Mouse (Mus musculus): Measurements from ENCODE around the gene Rpl21. TPM values are rescaled to one million over a fixed set of nuclear protein-coding genes. Genes with fewer than 3 reads are reported as not detected.
A peak's percentile ranks its signal among the peaks of the same experiment; 100 is the strongest.
"Not testable (repeated sequence)": the region's sequence is repeated elsewhere in the genome, so short reads cannot be mapped to it uniquely, and the experiment has no call there.

Rpl21 gene
- polyA plus RNA-seq, 1 experiment from 2014 or later: 279 TPM

DNA sequence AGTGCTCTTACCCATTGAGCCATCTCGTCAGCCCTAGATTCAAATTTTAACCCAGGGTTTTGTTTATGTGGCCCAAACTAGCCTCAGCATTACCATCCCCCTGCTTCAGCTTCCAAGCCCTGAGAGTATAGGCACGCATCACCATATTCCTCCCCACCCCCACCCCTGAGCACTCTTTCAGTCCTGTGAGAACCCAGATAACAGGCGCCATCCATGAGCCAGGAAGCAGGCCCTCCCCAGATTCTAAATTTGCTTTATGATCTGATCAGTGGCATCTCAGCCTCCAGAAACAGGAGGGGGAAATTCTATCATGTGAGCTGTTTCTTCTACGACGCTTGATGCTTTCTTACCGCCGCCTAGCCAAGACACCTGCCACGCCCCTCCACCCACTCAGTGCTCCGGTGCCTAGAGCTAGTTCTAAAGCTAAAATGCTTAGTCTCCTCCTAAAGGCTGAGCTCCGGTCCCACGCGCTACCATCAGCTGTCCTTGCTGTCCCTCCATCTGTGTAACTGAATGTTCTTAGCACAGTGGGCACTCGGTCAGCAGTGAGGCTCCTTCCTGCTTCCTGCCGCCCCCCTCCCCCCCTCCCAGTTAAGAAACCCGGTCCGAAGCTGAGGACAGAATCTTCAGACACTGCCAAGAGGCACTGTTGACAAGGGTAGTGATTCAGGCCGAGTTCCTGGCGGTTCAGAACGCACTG lies 34.7 kb downstream of the Rpl21 start:
- Histone ChIP-seq H3K27me3 (ENCODE audit: control insufficient read depth, insufficient read depth, low read length) (no peaks in the 10 kb centered on the region), H3K4me2 (ENCODE audit: low read depth, low read length) (peak overlapping the region; percentile 57), H3K27ac (ENCODE audit: low read length) (peak overlapping the region; percentile 57), H3K9ac (ENCODE audit: low read length) (peak overlapping the region; percentile 55; the same call in 1 of the 2 replicates), H3K36me3 (ENCODE audit: control insufficient read depth, insufficient read depth) (no peaks in the 10 kb centered on the region), H3K4me1 (ENCODE audit: control insufficient read depth, insufficient read depth, low read length) (peaks cover 7% of the 10 kb centered on the region; the same call in 1 of the 2 replicates), H3K9me3 (replicated peaks; ENCODE audit: control insufficient read depth, low read length) (0 out of 2 replicates have a peak, but pooled peaks cover 5% of the 10 kb centered on the region), H3K4me3 (ENCODE audit: low read length) (peak overlapping the region; percentile 41)
- WGBS: 4% methylated on average over 19 of the region's 19 CpGs
- peak; percentile 39 for ATAC-seq (replicated peaks; ENCODE audit: extremely low read depth, insufficient read depth, low FRiP score)

DNA sequence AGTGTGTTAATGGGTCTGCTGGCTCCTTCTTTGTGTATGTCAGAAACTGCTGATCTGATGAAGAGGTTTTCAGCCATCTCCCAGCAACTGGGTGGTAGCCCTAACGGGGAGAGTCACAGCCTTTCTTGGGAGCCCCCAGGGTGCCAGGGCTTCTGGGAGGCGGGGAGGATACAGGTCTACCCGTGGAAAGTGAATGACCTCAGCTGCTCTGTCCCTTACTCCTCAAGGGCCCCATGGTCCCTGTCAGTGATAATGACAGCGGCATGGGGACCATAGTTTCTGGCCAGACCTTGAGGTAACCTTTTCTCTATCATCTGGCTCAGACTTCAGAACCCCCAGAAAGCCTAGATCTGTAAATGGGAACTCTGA lies 35.2 kb downstream of the Rpl21 start:
- H3K36me3 ChIP-seq (ENCODE audit: control insufficient read depth, insufficient read depth): no peaks in the 10 kb centered on the region
- H3K4me2 ChIP-seq (ENCODE audit: low read depth, low read length): peak overlapping the region; percentile 57
- peaks cover 7% of the 10 kb centered on the region; the same call in 1 of the 2 replicates for H3K4me1 ChIP-seq (ENCODE audit: control insufficient read depth, insufficient read depth, low read length)
- H3K4me3 ChIP-seq (ENCODE audit: low read length): no peak overlapping the region
- WGBS: 9% methylated on average over 4 of the region's 4 CpGs
- peak overlapping the region; percentile 57 for H3K27ac ChIP-seq (ENCODE audit: low read length)
- H3K9me3 ChIP-seq (replicated peaks; ENCODE audit: control insufficient read depth, low read length): 0 out of 2 replicates have a peak, but pooled peaks cover 5% of the 10 kb centered on the region
- no peaks in the 10 kb centered on the region for H3K27me3 ChIP-seq (ENCODE audit: control insufficient read depth, insufficient read depth, low read length)
- no peak overlapping the region for H3K9ac ChIP-seq (ENCODE audit: low read length)
- ATAC-seq (replicated peaks; ENCODE audit: extremely low read depth, insufficient read depth, low FRiP score): 0 out of 2 replicates have a peak, but pooled peaks have one; percentile 8

GRCm38 (mm10) chr5:146872981-146873631 lies 40.4 kb downstream of the Rpl21 start:
- 68% methylated on average over 5 of the region's 5 CpGs for WGBS
- Histone ChIP-seq H3K4me2 (ENCODE audit: low read depth, low read length) (no peak overlapping the region), H3K9me3 (replicated peaks; ENCODE audit: control insufficient read depth, low read length) (peaks cover 9% of the 10 kb centered on the region; the same call in 1 of the 2 replicates), H3K4me3 (ENCODE audit: low read length) (no peak overlapping the region), H3K27ac (ENCODE audit: low read length) (no peak overlapping the region), H3K4me1 (ENCODE audit: control insufficient read depth, insufficient read depth, low read length) (no peaks in the 10 kb centered on the region), H3K9ac (ENCODE audit: low read length) (no peak overlapping the region), H3K27me3 (ENCODE audit: control insufficient read depth, insufficient read depth, low read length) (no peaks in the 10 kb centered on the region), H3K36me3 (ENCODE audit: control insufficient read depth, insufficient read depth) (no peaks in the 10 kb centered on the region)
- ATAC-seq (replicated peaks; ENCODE audit: extremely low read depth, insufficient read depth, low FRiP score): no peak

DNA sequence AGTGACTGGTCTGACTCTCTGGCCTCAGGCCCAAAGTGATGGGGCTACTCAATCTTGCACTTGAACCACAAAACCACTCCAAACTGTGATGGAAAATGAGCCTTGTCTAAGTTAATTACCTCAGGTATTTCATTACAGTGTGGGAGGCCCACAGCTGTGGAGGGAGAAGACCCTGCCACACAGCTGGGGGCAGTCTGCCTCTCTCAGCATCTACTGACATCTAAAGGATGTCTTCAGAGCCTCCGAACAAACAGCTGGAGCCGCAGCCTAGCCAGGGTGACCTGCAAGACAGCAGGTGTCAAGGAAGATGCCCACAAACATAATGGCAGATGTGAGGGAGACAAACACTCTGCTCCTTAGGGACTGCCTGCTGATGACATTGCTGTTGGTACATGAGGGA lies 43.3 kb downstream of the Rpl21 start:
- Histone ChIP-seq H3K27me3 (ENCODE audit: control insufficient read depth, insufficient read depth, low read length) (no peaks in the 10 kb centered on the region), H3K9me3 (replicated peaks; ENCODE audit: control insufficient read depth, low read length) (peaks cover 4% of the 10 kb centered on the region; the same call in 1 of the 2 replicates), H3K27ac (ENCODE audit: low read length) (no peak overlapping the region), H3K4me2 (ENCODE audit: low read depth, low read length) (no peak overlapping the region), H3K9ac (ENCODE audit: low read length) (no peak overlapping the region), H3K4me1 (ENCODE audit: control insufficient read depth, insufficient read depth, low read length) (no peaks in the 10 kb centered on the region), H3K36me3 (ENCODE audit: control insufficient read depth, insufficient read depth) (no peaks in the 10 kb centered on the region), H3K4me3 (ENCODE audit: low read length) (no peak overlapping the region)
- no peak for ATAC-seq (replicated peaks; ENCODE audit: extremely low read depth, insufficient read depth, low FRiP score)
- WGBS: 67% methylated on average over 2 of the region's 2 CpGs

GRCm38 (mm10) chr5:146877882-146878281 lies 45.2 kb downstream of the Rpl21 start:
- H3K9ac ChIP-seq (ENCODE audit: low read length); H3K4me2 ChIP-seq (ENCODE audit: low read depth, low read length); H3K27ac ChIP-seq (ENCODE audit: low read length); ATAC-seq (replicated peaks; ENCODE audit: extremely low read depth, insufficient read depth, low FRiP score); H3K36me3 ChIP-seq (ENCODE audit: control insufficient read depth, insufficient read depth); H3K27me3 ChIP-seq (ENCODE audit: control insufficient read depth, insufficient read depth, low read length); H3K4me3 ChIP-seq (ENCODE audit: low read length); H3K9me3 ChIP-seq (replicated peaks; ENCODE audit: control insufficient read depth, low read length); H3K4me1 ChIP-seq (ENCODE audit: control insufficient read depth, insufficient read depth, low read length): not testable (repeated sequence)
- WGBS: 71% methylated on average over 4 of the region's 6 CpGs

GRCm38 (mm10) chr5:146882261-146882660 lies 49.6 kb downstream of the Rpl21 start:
- WGBS: 68% methylated on average over 6 of the region's 6 CpGs
- H3K36me3 ChIP-seq (ENCODE audit: control insufficient read depth, insufficient read depth): no peaks in the 10 kb centered on the region
- no peak for ATAC-seq (replicated peaks; ENCODE audit: extremely low read depth, insufficient read depth, low FRiP score)

GRCm38 (mm10) chr5:146883053-146883452 lies 50.4 kb downstream of the Rpl21 start:
- 68% methylated on average over 7 of the region's 7 CpGs for WGBS
- no peak for ATAC-seq (replicated peaks; ENCODE audit: extremely low read depth, insufficient read depth, low FRiP score)
- Histone ChIP-seq H3K4me3 (ENCODE audit: low read length) (no peak overlapping the region), H3K4me2 (ENCODE audit: low read depth, low read length) (no peak overlapping the region), H3K9me3 (replicated peaks; ENCODE audit: control insufficient read depth, low read length) (no peaks in the 10 kb centered on the region), H3K27me3 (ENCODE audit: control insufficient read depth, insufficient read depth, low read length) (0 out of 2 replicates have a peak, but pooled peaks cover 2% of the 10 kb centered on the region), H3K9ac (ENCODE audit: low read length) (no peak overlapping the region), H3K4me1 (ENCODE audit: control insufficient read depth, insufficient read depth, low read length) (no peaks in the 10 kb centered on the region), H3K36me3 (ENCODE audit: control insufficient read depth, insufficient read depth) (no peaks in the 10 kb centered on the region), H3K27ac (ENCODE audit: low read length) (no peak overlapping the region)

More at GRCm38 (mm10) chr5:146882261-146882660, 49.6 kb downstream of the Rpl21 start:
- no peak overlapping the region for H3K4me2 ChIP-seq (ENCODE audit: low read depth, low read length)
- H3K9me3 ChIP-seq (replicated peaks; ENCODE audit: control insufficient read depth, low read length): no peaks in the 10 kb centered on the region
- H3K27ac ChIP-seq (ENCODE audit: low read length): no peak overlapping the region
- H3K9ac ChIP-seq (ENCODE audit: low read length): no peak overlapping the region
- H3K4me1 ChIP-seq (ENCODE audit: control insufficient read depth, insufficient read depth, low read length): no peaks in the 10 kb centered on the region
- 0 out of 2 replicates have a peak, but pooled peaks cover 2% of the 10 kb centered on the region for H3K27me3 ChIP-seq (ENCODE audit: control insufficient read depth, insufficient read depth, low read length)
- no peak overlapping the region for H3K4me3 ChIP-seq (ENCODE audit: low read length)

GRCm38 (mm10) chr5:146883486-146884272 lies 51.0 kb downstream of the Rpl21 start:
- H3K9ac ChIP-seq (ENCODE audit: low read length): no peak overlapping the region
- ATAC-seq (replicated peaks; ENCODE audit: extremely low read depth, insufficient read depth, low FRiP score): no peak
- no peak overlapping the region for H3K4me2 ChIP-seq (ENCODE audit: low read depth, low read length)
- WGBS: 84% methylated on average over 15 of the region's 15 CpGs
- H3K27ac ChIP-seq (ENCODE audit: low read length): no peak overlapping the region
- 0 out of 2 replicates have a peak, but pooled peaks cover 2% of the 10 kb centered on the region for H3K27me3 ChIP-seq (ENCODE audit: control insufficient read depth, insufficient read depth, low read length)
- no peak overlapping the region for H3K4me3 ChIP-seq (ENCODE audit: low read length)
- no peaks in the 10 kb centered on the region for H3K9me3 ChIP-seq (replicated peaks; ENCODE audit: control insufficient read depth, low read length)
- no peaks in the 10 kb centered on the region for H3K36me3 ChIP-seq (ENCODE audit: control insufficient read depth, insufficient read depth)
- H3K4me1 ChIP-seq (ENCODE audit: control insufficient read depth, insufficient read depth, low read length): no peaks in the 10 kb centered on the region

Data from heart, embryonic 16.5 days (tissue).